In genomic region chr15:80570226-80570625, GRCm38 (mm10) we compare ENCODE assay signal across 29 mouse cellular contexts. TPM values are rescaled to one million over a fixed set of nuclear protein-coding genes. Genes with fewer than 3 reads are reported as not detected.
"Had no signal": no experiment of that assay in that cellular context is flagged by ENCODE, and none has a peak within 500 bp of the region (broad histone marks: within the 10 kb centered on the region; RNA-seq: fewer than 3 reads in every experiment).

No protein-coding gene starts in this region.

- H3K36me3 ChIP-seq: liver, embryonic 13.5 days; liver, embryonic 15.5 days; lung, embryonic 15.5 days; midbrain, embryonic 13.5 days; midbrain, embryonic 15.5 days; neural tube, embryonic 13.5 days; neural tube, embryonic 15.5 days had no signal

- H3K27ac ChIP-seq: liver, embryonic 13.5 days; liver, embryonic 15.5 days; lung, embryonic 15.5 days; macrophage; midbrain, embryonic 13.5 days; midbrain, embryonic 15.5 days; neural tube, embryonic 13.5 days; neural tube, embryonic 15.5 days had no signal

- DNase-seq: liver, embryonic 13.5 days; liver, postnatal 0 days; lung, adult 2 months; lung, postnatal 14 days; lung, postnatal 36 days; retina, postnatal 1 day; right cerebral cortex, adult 18-20 months; right cerebral cortex, postnatal 25 days; right cerebral cortex, postnatal 4 days; spleen, adult 18-20 months; thymus, adult 18-20 months; thymus, postnatal 36 days had no signal

- H3K27me3 ChIP-seq: midbrain, embryonic 13.5 days; midbrain, embryonic 15.5 days; neural tube, embryonic 13.5 days; neural tube, embryonic 15.5 days had no signal

- H3K4me1 ChIP-seq: liver, embryonic 13.5 days; liver, embryonic 15.5 days; lung, embryonic 15.5 days; neural tube, embryonic 13.5 days; neural tube, embryonic 15.5 days had no signal

- H3K4me3 ChIP-seq: liver, embryonic 13.5 days; liver, embryonic 15.5 days; lung, embryonic 15.5 days; megakaryocyte, embryonic 14.5 days; midbrain, embryonic 13.5 days; midbrain, embryonic 15.5 days; neural tube, embryonic 13.5 days; neural tube, embryonic 15.5 days had no signal

RNA-seq across cellular contexts. Expression of gene Enthd1, which starts 5.3 kb away (rescaled TPM):
- total RNA-seq: megakaryocyte progenitor cell, adult 5-6 weeks; midbrain, postnatal 0 days; monocyte, adult 5-6 weeks had no signal
- polyA plus RNA-seq: liver, embryonic 13.5 days; liver, embryonic 15.5 days; liver, postnatal 0 days; lung, adult 2 months; lung, embryonic 15.5 days; lung, postnatal 0 days; macrophage; midbrain, embryonic 11.5 days; midbrain, embryonic 13.5 days; midbrain, embryonic 15.5 days; midbrain, postnatal 0 days; neural tube, embryonic 11.5 days; neural tube, embryonic 13.5 days; neural tube, embryonic 15.5 days; small intestine, adult 2 months; stomach, embryonic 14.5 days; stomach, embryonic 16.5 days had no signal
